Mouse (Mus musculus) kidney, embryonic 15.5 days (tissue): ENCODE measurements around the gene Gpi1. TPM values are rescaled to one million over a fixed set of nuclear protein-coding genes. Genes with fewer than 3 reads are reported as not detected.

Experiments used
- ATAC-seq: fragments of 200-750 bp; cut with Nextera tagmentation; replicated peaks from 2 replicates; pipeline ENCODE4 v1.8.0; 2017; ENCODE audit warnings: moderate TSS enrichment; ENCODE audit not compliant: low FRiP score
- H3K27ac ChIP-seq: fragments of 300-500 bp; sonication (generic); 2 replicates; pipeline ENCODE4 v1.5.1; 2015; ENCODE audit warnings: mild to moderate bottlenecking, inconsistent platforms
- H3K27me3 ChIP-seq: fragments of 300-500 bp; sonication (generic); 2 replicates; pipeline ENCODE4 v1.6.1; 2015; ENCODE audit warnings: inconsistent platforms
- H3K36me3 ChIP-seq: fragments of 300-500 bp; sonication (generic); 2 replicates; pipeline ENCODE4 v1.6.1; 2015; ENCODE audit warnings: inconsistent platforms
- H3K4me1 ChIP-seq: fragments of 300-500 bp; sonication (generic); 2 replicates; pipeline ENCODE4 v1.6.1; 2015; ENCODE audit warnings: inconsistent platforms
- H3K4me2 ChIP-seq: fragments of 300-500 bp; sonication (generic); 2 replicates; pipeline ENCODE4 v1.6.1; 2015; ENCODE audit warnings: moderate library complexity, mild to moderate bottlenecking, inconsistent platforms
- H3K4me3 ChIP-seq: fragments of 300-500 bp; sonication (generic); replicated peaks from 2 replicates; pipeline ENCODE4 v1.5.1; 2015; ENCODE audit warnings: mild to moderate bottlenecking, inconsistent platforms
- H3K9ac ChIP-seq: fragments of 300-500 bp; sonication (generic); 2 replicates; pipeline ENCODE4 v1.6.1; 2015; ENCODE audit warnings: mild to moderate bottlenecking, inconsistent platforms
- H3K9me3 ChIP-seq: fragments of 300-500 bp; sonication (generic); replicated peaks from 2 replicates; pipeline ENCODE4 v1.6.1; 2016; ENCODE audit warnings: inconsistent platforms
- WGBS: fragments of 180-500 bp; shearing (Covaris S2); methylation state at CpG from one replicate; pipeline ENCODE4 v1.1.7; 2015; ENCODE audit warnings: mixed read lengths; 5-methylcytosine and 5-hydroxymethylcytosine counted together
- polyA plus RNA-seq: library from polyadenylated mRNA; unstranded; fragments of >200 nt; fragmentation: Nextera tagmentation; extraction: Ambion mirVana; gene quantifications from 2 replicates; pipeline ENCODE4 v1.2.1, GENCODE M21; 2015

Gpi1 gene
- polyA plus RNA-seq, 1 experiment from 2014 or later: 404 TPM

DNA sequence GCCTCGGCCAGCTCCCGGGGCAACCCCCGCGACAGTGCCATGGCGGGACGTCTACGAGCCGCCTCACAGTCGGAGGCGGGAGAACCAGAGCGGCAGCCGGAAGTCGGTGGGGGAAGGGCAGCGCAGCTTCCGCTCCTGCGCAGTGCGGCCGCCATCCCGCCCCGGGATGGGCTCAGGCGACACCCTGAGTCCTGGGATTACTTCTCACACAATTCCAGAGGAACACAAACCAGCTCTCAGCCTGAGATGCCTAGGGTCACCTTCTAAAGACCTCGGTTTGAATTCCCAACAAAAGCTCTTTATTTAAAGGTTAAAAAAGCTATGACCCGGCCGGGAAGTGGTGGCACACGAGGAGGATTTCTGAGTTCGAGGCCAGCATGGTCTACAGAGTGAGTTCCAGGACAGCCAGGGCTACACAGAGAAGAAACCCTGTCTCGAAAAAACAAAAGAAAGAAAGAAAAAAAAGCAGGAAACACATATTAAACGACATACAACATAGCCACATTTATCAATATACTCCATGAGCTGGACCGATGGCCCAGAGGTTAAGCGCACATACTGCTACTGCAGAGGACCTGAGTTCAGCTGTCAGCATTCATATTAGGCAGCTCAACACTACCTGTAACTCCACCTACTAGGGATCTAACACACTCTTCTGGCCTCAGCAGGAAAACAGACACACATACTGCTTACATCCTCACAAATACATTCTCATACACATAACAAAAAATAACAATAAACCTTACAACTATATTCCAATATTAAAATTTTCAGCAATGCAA, 61.5 kb downstream of the Gpi1 start:
- Histone ChIP-seq H3K9ac (peak overlapping the region; percentile 99), H3K4me3 (peak overlapping the region; percentile 98), H3K27me3 (no peaks in the 10 kb centered on the region), H3K9me3 (no peaks in the 10 kb centered on the region), H3K27ac (peak overlapping the region; percentile 93), H3K36me3 (peaks cover 23% of the 10 kb centered on the region), H3K4me2 (peak overlapping the region; percentile 74), H3K4me1 (peaks cover 9% of the 10 kb centered on the region)
- ATAC-seq: peak; percentile 96
- WGBS: 10% methylated on average over 30 of the region's 30 CpGs

DNA sequence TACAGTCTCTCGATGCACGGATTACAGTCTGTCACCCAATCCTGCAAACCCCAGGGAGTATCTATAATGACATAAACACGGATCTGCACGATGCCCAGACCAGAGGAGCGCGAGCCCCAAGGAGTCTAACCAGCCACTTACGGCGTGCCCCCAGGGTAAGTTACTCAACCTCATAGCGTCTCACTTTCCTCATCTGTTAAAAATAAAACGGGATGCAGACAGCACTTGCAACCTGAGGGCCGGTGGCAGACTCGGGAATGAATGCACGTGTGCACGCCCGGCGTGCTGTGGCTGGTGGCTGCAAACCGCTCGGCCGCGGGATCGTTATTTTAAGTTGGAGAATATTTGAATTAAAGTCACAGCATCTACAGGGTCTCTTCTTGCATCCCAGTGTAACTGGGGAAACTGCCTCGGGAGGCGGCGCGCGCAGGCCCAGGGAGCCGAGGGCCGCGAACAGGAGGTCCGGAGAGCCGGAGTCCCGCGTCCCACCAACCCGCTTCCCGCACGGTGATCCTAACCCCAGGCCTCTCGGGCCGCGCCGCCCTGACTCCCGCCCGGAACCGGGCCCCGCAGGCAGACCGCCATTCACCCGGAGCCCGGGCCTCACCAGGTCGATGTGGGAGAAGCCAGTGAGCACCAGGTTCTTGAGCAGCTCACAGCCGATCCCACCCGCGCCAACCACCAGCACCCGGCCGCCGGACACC, 62.2 kb downstream of the Gpi1 start:
- peak overlapping the region; percentile 93 for H3K27ac ChIP-seq
- WGBS: under 1% methylated on average over 54 of the region's 54 CpGs
- H3K36me3 ChIP-seq: peaks cover 30% of the 10 kb centered on the region
- peak; percentile 88 for ATAC-seq
- peak overlapping the region; percentile 98 for H3K4me3 ChIP-seq
- H3K9ac ChIP-seq: peak overlapping the region; percentile 99
- peak overlapping the region; percentile 74 for H3K4me2 ChIP-seq
- H3K9me3 ChIP-seq: no peaks in the 10 kb centered on the region
- no peaks in the 10 kb centered on the region for H3K27me3 ChIP-seq
- H3K4me1 ChIP-seq: peaks cover 9% of the 10 kb centered on the region

DNA sequence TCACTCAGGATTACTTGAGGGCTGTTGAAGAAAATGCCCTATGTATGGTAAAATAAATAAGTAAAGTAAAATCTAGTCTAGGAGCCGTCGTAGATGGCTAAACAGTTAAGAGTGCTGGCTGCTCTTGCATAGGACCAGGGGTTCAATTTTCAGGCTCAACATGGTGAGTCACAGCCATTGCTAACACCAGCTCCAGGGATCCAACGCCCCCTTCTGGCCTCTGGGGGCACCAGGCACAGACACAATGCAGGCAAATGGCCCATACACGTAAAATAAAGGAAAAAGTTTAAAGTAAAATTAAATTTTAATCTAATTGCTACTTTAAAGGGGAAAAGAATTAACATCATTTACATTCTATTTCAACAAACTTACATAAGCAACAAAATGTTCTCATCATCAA, 63.3 kb downstream of the Gpi1 start:
- Histone ChIP-seq H3K9ac (no peak overlapping the region), H3K27me3 (no peaks in the 10 kb centered on the region), H3K4me1 (peaks cover 9% of the 10 kb centered on the region), H3K36me3 (peaks cover 41% of the 10 kb centered on the region), H3K4me3 (0 out of 2 replicates have a peak overlapping the region, but pooled peaks have one; percentile 6), H3K9me3 (no peaks in the 10 kb centered on the region), H3K27ac (no peak overlapping the region), H3K4me2 (peak overlapping the region; percentile 41)
- WGBS: 47% methylated on average over 4 of the region's 4 CpGs
- no peak for ATAC-seq

DNA sequence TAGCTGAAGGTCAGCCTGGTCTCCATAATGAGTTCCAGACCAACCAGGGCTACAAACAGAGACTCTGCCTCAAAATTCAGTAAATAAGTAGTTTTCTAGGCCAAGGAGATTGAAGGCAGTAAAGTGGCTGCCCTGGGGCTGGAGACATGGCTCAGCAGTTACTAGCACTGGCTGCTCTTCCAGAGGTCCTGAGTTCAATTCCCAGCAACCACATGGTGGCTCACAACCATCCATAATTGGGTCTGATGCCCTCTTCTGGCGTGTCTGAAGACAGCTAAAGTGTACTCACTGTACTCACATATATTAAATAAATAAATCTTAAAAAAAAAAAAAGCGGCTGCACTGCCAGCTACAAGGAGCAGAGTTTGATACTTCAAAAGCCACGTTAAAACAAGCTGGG, 64.1 kb downstream of the Gpi1 start:
- 0 out of 2 replicates have a peak overlapping the region, but pooled peaks have one; percentile 6 for H3K4me3 ChIP-seq
- H3K9ac ChIP-seq: no peak overlapping the region
- no peaks in the 10 kb centered on the region for H3K9me3 ChIP-seq
- no peak overlapping the region for H3K4me2 ChIP-seq
- no peaks in the 10 kb centered on the region for H3K27me3 ChIP-seq
- peaks cover 9% of the 10 kb centered on the region for H3K4me1 ChIP-seq
- 87% methylated on average over 3 of the region's 3 CpGs for WGBS
- H3K27ac ChIP-seq: no peak overlapping the region
- no peak for ATAC-seq
- H3K36me3 ChIP-seq: peaks cover 50% of the 10 kb centered on the region

DNA sequence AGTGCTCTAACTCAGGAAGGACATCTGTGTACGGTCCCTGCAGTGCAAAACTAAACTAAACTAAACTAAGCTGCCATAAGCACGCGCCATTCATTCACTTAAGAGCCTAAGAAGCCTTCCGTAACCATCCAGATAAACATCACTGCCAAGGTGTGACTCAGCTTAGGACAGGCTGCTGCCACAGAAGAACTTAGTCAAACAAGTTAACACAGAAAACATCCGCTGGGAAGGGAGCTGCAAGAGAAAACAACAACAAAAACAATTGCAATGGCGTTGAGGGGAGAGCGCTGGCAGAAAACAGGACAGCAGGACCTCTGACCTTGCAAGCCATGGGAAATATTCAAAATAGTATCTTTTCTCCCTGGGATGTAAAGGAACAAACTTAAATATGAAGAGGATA, 65.5 kb downstream of the Gpi1 start:
- no peak for ATAC-seq
- H3K9me3 ChIP-seq: no peaks in the 10 kb centered on the region
- WGBS: 91% methylated on average over 7 of the region's 7 CpGs
- peaks cover 9% of the 10 kb centered on the region for H3K4me1 ChIP-seq
- H3K36me3 ChIP-seq: peaks cover 63% of the 10 kb centered on the region
- no peak overlapping the region for H3K9ac ChIP-seq
- H3K27me3 ChIP-seq: no peaks in the 10 kb centered on the region
- no peak overlapping the region for H3K4me2 ChIP-seq
- no peak overlapping the region for H3K27ac ChIP-seq
- H3K4me3 ChIP-seq: no peak overlapping the region

- H3K27me3 ChIP-seq: no peaks in the 10 kb centered on the region
- peaks cover 99% of the 10 kb centered on the region for H3K36me3 ChIP-seq
- no peak overlapping the region for H3K4me2 ChIP-seq
- no peaks in the 10 kb centered on the region for H3K4me1 ChIP-seq
- WGBS: 93% methylated on average over 3 of the region's 3 CpGs
- H3K9ac ChIP-seq: no peak overlapping the region
- H3K27ac ChIP-seq: no peak overlapping the region
- ATAC-seq: no peak
- no peak overlapping the region for H3K4me3 ChIP-seq
- H3K9me3 ChIP-seq: no peaks in the 10 kb centered on the region
These were observed 71.0 kb downstream of the Gpi1 start for GRCm38 (mm10) chr7:34159167-34159566.

- ATAC-seq: no peak
- H3K9me3 ChIP-seq: no peaks in the 10 kb centered on the region
- no peak overlapping the region for H3K27ac ChIP-seq
These were observed 72.1 kb downstream of the Gpi1 start for GRCm38 (mm10) chr7:34157994-34158393.

More at GRCm38 (mm10) chr7:34157994-34158393, 72.1 kb downstream of the Gpi1 start:
- 95% methylated on average over 3 of the region's 3 CpGs for WGBS
- Histone ChIP-seq H3K4me2 (no peak overlapping the region), H3K4me1 (no peaks in the 10 kb centered on the region), H3K4me3 (no peak overlapping the region), H3K27me3 (no peaks in the 10 kb centered on the region), H3K9ac (no peak overlapping the region), H3K36me3 (peaks cover 100% of the 10 kb centered on the region)

Other genes with a start within 250 kb of the Gpi1 start
- not detected in 2 replicates for gene Scgb2b27, start 216.4 kb downstream of the Gpi1 start, polyA plus RNA-seq
- not detected in 2 replicates for gene Scgb1b27, start 208.9 kb downstream of the Gpi1 start, polyA plus RNA-seq
- not detected in 2 replicates for gene Scgb1b30, start 134.9 kb downstream of the Gpi1 start, polyA plus RNA-seq
- 6.3 and 8.2 TPM in 2 replicates for gene Wtip, start 97.1 kb downstream of the Gpi1 start, polyA plus RNA-seq
- 221 and 223 TPM in 2 replicates for gene Uba2, start 60.7 kb downstream of the Gpi1 start, polyA plus RNA-seq
- 64.8 and 67.7 TPM in 2 replicates for gene Pdcd2l, start 33.7 kb downstream of the Gpi1 start, polyA plus RNA-seq
- gene Gm6096, start 20.7 kb upstream of the Gpi1 start, polyA plus RNA-seq: 0.50 TPM in 1 of 2 replicates, not detected in the other
- 38.4 and 41.5 TPM in 2 replicates for gene 4931406P16Rik, start 83.2 kb upstream of the Gpi1 start, polyA plus RNA-seq
- 90.0 and 93.8 TPM in 2 replicates for gene Lsm14a, start 163.0 kb upstream of the Gpi1 start, polyA plus RNA-seq